Mouse (Mus musculus) liver, embryonic 12.5 days (tissue): Measurements from ENCODE around the gene Msantd2. TPM values are rescaled to one million over a fixed set of nuclear protein-coding genes. Genes with fewer than 3 reads are reported as not detected.

Source experiments
- ATAC-seq: fragments of 200-750 bp; cut with Nextera tagmentation; 2 replicates; pipeline ENCODE4 v1.8.0; 2017; ENCODE audit warnings: moderate number of reproducible peaks, mild to moderate bottlenecking, moderate library complexity
- H3K27ac ChIP-seq: fragments of 300-500 bp; sonication (generic); 2 replicates; pipeline ENCODE4 v1.5.1; 2016; ENCODE audit warnings: mild to moderate bottlenecking
- H3K27me3 ChIP-seq: fragments of 300-500 bp; sonication (generic); replicated peaks from 2 replicates; pipeline ENCODE4 v1.6.1; 2016; ENCODE audit warnings: mild to moderate bottlenecking, moderate library complexity
- H3K36me3 ChIP-seq: fragments of 300-500 bp; sonication (generic); 2 replicates; pipeline ENCODE4 v1.6.1; 2016; ENCODE audit warnings: mild to moderate bottlenecking, moderate library complexity
- H3K4me1 ChIP-seq: fragments of 300-500 bp; sonication (generic); 2 replicates; pipeline ENCODE4 v1.6.1; 2016
- H3K4me2 ChIP-seq: fragments of 300-500 bp; sonication (generic); 2 replicates; pipeline ENCODE4 v1.6.1; 2016; ENCODE audit warnings: mild to moderate bottlenecking, moderate library complexity
- H3K4me3 ChIP-seq: fragments of 300-500 bp; sonication (generic); 2 replicates; pipeline ENCODE4 v1.5.1; 2016; ENCODE audit warnings: mild to moderate bottlenecking, moderate library complexity
- H3K9ac ChIP-seq: fragments of 300-500 bp; sonication (generic); 2 replicates; pipeline ENCODE4 v1.6.1; 2016; ENCODE audit warnings: mild to moderate bottlenecking, moderate library complexity
- H3K9me3 ChIP-seq: fragments of 300-500 bp; sonication (generic); replicated peaks from 2 replicates; pipeline ENCODE4 v1.6.1; 2016; ENCODE audit warnings: mild to moderate bottlenecking, moderate library complexity
- WGBS: fragments of 180-500 bp; shearing (Covaris S2); methylation state at CpG from one replicate; pipeline ENCODE4 v1.1.7; 2016; ENCODE audit not compliant: insufficient replicate concordance; 5-methylcytosine and 5-hydroxymethylcytosine counted together
- polyA plus RNA-seq: library from polyadenylated mRNA; unstranded; fragments of >200 nt; fragmentation: Nextera tagmentation; extraction: Ambion mirVana; gene quantifications from 2 replicates; pipeline ENCODE4 v1.2.1, GENCODE M21; 2016

Msantd2 gene
- polyA plus RNA-seq, 1 experiment from 2014 or later, result 11.8 TPM

- H3K27ac ChIP-seq, result no peak overlapping the region
- H3K4me2 ChIP-seq, result no peak overlapping the region
- H3K4me3 ChIP-seq, result no peak overlapping the region
- H3K36me3 ChIP-seq, result no peaks in the 10 kb centered on the region
- peaks cover 9% of the 10 kb centered on the region for H3K4me1 ChIP-seq
- no peaks in the 10 kb centered on the region for H3K9me3 ChIP-seq
- ATAC-seq, result no peak
- 13% methylated on average over 7 of the region's 7 CpGs for WGBS
- H3K9ac ChIP-seq, result no peak overlapping the region
- H3K27me3 ChIP-seq, result peaks cover 64% of the 10 kb centered on the region
Observed at GRCm38 (mm10) chr9:37462764-37463163, 26.4 kb upstream of the Msantd2 start.

DNA sequence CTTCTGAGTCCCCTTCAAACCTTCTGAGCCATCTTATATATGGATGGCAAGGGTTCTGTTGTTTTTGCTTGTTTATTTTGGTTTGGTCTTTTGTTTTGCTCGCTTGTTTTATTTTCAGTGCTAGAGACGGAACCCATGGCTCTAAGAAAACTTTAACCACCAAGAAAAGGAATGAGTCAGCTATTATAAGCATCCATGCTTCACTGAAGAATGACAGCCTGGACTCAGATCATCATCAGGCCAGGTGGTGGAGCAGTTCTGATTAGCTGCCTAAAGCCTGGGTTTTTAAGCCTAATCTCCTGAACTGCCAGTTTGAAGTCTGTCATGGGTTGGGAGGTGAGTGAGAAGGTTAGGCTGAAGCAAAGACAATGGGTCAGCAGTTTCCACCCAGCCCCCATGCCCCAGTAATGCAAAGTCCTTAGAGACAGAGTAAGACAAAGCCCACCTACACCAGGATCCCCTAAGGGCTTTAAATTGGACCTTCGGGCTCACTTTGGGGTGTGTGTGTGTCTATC, 15.5 kb upstream of the Msantd2 start:
- Histone ChIP-seq H3K4me3 (no peak overlapping the region), H3K36me3 (no peaks in the 10 kb centered on the region), H3K9ac (no peak overlapping the region), H3K4me1 (no peaks in the 10 kb centered on the region), H3K27ac (no peak overlapping the region), H3K4me2 (no peak overlapping the region), H3K27me3 (0 out of 2 replicates have a peak, but pooled peaks cover 3% of the 10 kb centered on the region), H3K9me3 (no peaks in the 10 kb centered on the region)
- 56% methylated on average over 3 of the region's 3 CpGs for WGBS
- ATAC-seq, result no peak

GRCm38 (mm10) chr9:37474923-37475322, 14.2 kb upstream of the Msantd2 start:
- WGBS, result 67% methylated on average over 7 of the region's 7 CpGs
- no peak overlapping the region for H3K4me3 ChIP-seq
- no peaks in the 10 kb centered on the region for H3K4me1 ChIP-seq
- H3K27ac ChIP-seq, result no peak overlapping the region
- H3K36me3 ChIP-seq, result no peaks in the 10 kb centered on the region
- H3K27me3 ChIP-seq, result no peaks in the 10 kb centered on the region
- no peaks in the 10 kb centered on the region for H3K9me3 ChIP-seq
- H3K9ac ChIP-seq, result no peak overlapping the region
- H3K4me2 ChIP-seq, result no peak overlapping the region
- ATAC-seq, result no peak

DNA sequence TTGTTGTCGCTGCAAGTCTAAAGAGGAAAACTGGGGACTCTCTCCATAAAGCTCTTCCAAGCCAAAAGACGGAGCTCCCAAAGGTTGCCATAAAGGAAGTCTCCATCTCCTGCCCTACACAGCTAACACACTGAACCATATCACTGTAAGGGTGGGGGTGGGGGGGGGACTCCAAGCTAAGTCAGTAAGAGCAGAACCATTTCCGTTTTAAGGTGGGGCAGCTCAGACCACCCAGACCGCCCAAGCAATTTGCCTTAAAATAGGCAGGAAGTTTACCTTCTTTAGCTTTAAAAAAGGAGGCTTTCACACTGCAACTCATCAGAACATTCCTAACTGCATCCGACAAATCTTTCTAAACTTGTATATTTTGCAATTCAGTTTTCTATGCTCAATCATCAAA, 4.0 kb upstream of the Msantd2 start:
- H3K4me2 ChIP-seq, result no peak overlapping the region
- no peak overlapping the region for H3K9ac ChIP-seq
- no peaks in the 10 kb centered on the region for H3K27me3 ChIP-seq
- H3K27ac ChIP-seq, result no peak overlapping the region
- no peak for ATAC-seq
- 60% methylated on average over 5 of the region's 5 CpGs for WGBS
- no peak overlapping the region for H3K4me3 ChIP-seq
- H3K4me1 ChIP-seq, result peaks cover 17% of the 10 kb centered on the region
- H3K36me3 ChIP-seq, result no peaks in the 10 kb centered on the region
- H3K9me3 ChIP-seq, result no peaks in the 10 kb centered on the region

- ATAC-seq, result no peak
- H3K27me3 ChIP-seq, result no peaks in the 10 kb centered on the region
- H3K27ac ChIP-seq, result peak overlapping the region; percentile 91
- peak overlapping the region; percentile 98 for H3K4me2 ChIP-seq
- no peaks in the 10 kb centered on the region for H3K9me3 ChIP-seq
- H3K36me3 ChIP-seq, result peaks cover 2% of the 10 kb centered on the region; the same call in 1 of the 2 replicates
- H3K4me3 ChIP-seq, result peak overlapping the region; percentile 100
- WGBS, result 57% methylated on average over 4 of the region's 4 CpGs
- peaks cover 24% of the 10 kb centered on the region for H3K4me1 ChIP-seq
- peak overlapping the region; percentile 93 for H3K9ac ChIP-seq
Observed at GRCm38 (mm10) chr9:37488041-37488440, 1.1 kb upstream of the Msantd2 start.

- ATAC-seq, result peak; percentile 65
- H3K9ac ChIP-seq, result peak overlapping the region; percentile 93
- H3K4me1 ChIP-seq, result peaks cover 24% of the 10 kb centered on the region
- H3K4me3 ChIP-seq, result peak overlapping the region; percentile 100
- H3K27me3 ChIP-seq, result no peaks in the 10 kb centered on the region
- peak overlapping the region; percentile 98 for H3K4me2 ChIP-seq
- peaks cover 2% of the 10 kb centered on the region; the same call in 1 of the 2 replicates for H3K36me3 ChIP-seq
- peak overlapping the region; percentile 91 for H3K27ac ChIP-seq
- no peaks in the 10 kb centered on the region for H3K9me3 ChIP-seq
- WGBS, result under 1% methylated on average over 71 of the region's 75 CpGs
Observed at GRCm38 (mm10) chr9:37489446-37490120, 464 bp downstream of the Msantd2 start.

- Histone ChIP-seq H3K4me3 (no peak overlapping the region), H3K4me1 (peaks cover 1% of the 10 kb centered on the region), H3K27me3 (no peaks in the 10 kb centered on the region), H3K36me3 (peaks cover 6% of the 10 kb centered on the region; the same call in 1 of the 2 replicates), H3K9me3 (no peaks in the 10 kb centered on the region), H3K9ac (no peak overlapping the region), H3K27ac (no peak overlapping the region), H3K4me2 (no peak overlapping the region)
- 75% methylated on average over 3 of the region's 3 CpGs for WGBS
- no peak for ATAC-seq
Observed at GRCm38 (mm10) chr9:37495761-37496160, 6.6 kb downstream of the Msantd2 start.

GRCm38 (mm10) chr9:37496325-37496724, 7.2 kb downstream of the Msantd2 start:
- H3K36me3 ChIP-seq, result peaks cover 6% of the 10 kb centered on the region; the same call in 1 of the 2 replicates

DNA sequence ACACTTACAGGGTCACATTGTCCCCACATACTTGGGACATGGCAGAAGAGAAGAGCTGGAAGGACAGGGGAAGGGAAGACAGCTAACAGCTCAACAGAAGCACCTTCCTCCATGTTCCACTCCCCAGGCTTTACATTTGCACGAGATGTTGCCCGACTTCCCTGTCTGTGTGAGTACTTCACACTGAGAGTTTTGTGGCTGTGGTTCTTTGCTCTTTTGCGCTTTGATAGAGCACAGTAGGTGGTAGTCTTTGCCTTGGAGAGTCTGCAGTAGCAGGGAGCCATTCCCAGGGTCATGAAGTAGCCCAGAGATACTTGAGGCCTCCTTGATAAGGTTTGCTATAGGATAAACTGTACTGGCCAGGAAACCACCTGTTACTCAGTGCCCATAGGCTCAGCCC, 11.1 kb downstream of the Msantd2 start:
- no peak for ATAC-seq
- Histone ChIP-seq H3K4me1 (no peaks in the 10 kb centered on the region), H3K4me3 (no peak overlapping the region), H3K4me2 (no peak overlapping the region), H3K27ac (no peak overlapping the region), H3K27me3 (no peaks in the 10 kb centered on the region), H3K9ac (no peak overlapping the region), H3K9me3 (no peaks in the 10 kb centered on the region), H3K36me3 (peaks cover 4% of the 10 kb centered on the region; the same call in 1 of the 2 replicates)
- 55% methylated on average over 3 of the region's 3 CpGs for WGBS

More at GRCm38 (mm10) chr9:37496325-37496724, 7.2 kb downstream of the Msantd2 start:
- H3K27ac ChIP-seq, result no peak overlapping the region
- no peaks in the 10 kb centered on the region for H3K27me3 ChIP-seq
- H3K4me2 ChIP-seq, result no peak overlapping the region
- H3K9ac ChIP-seq, result no peak overlapping the region
- no peak overlapping the region for H3K4me3 ChIP-seq
- no peaks in the 10 kb centered on the region for H3K4me1 ChIP-seq
- ATAC-seq, result no peak
- no peaks in the 10 kb centered on the region for H3K9me3 ChIP-seq

- WGBS, result 85% methylated on average over 1 of the region's 1 CpGs
- H3K36me3 ChIP-seq, result no peaks in the 10 kb centered on the region; the same call in 1 of the 2 replicates
- no peak overlapping the region for H3K9ac ChIP-seq
- H3K27me3 ChIP-seq, result no peaks in the 10 kb centered on the region
- H3K4me3 ChIP-seq, result no peak overlapping the region
- ATAC-seq, result no peak
- H3K4me2 ChIP-seq, result no peak overlapping the region
- H3K4me1 ChIP-seq, result no peaks in the 10 kb centered on the region
- no peak overlapping the region for H3K27ac ChIP-seq
- no peaks in the 10 kb centered on the region for H3K9me3 ChIP-seq
Observed at GRCm38 (mm10) chr9:37501170-37501569, 12.1 kb downstream of the Msantd2 start.

DNA sequence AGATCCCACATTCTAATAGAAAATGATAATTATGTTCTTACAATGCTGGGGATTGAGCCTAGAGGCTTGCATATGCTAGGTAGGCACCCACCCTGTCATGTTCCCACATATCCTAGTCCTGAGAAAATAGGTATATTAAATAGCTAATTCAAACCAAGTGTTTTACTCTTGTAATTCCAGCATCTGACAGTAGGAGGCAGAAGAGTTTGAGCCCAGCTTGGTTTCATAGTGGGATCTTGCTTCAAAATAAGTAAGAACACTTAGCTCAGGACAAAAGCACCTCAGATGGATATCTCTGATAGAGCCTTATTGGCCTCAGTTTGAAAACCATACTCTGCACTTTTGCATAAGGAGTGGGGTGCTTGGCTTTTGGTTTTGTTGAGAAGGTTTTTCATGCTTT, 15.2 kb downstream of the Msantd2 start:
- H3K27ac ChIP-seq, result no peak overlapping the region
- no peaks in the 10 kb centered on the region; the same call in 1 of the 2 replicates for H3K36me3 ChIP-seq
- no peaks in the 10 kb centered on the region for H3K27me3 ChIP-seq
- H3K4me1 ChIP-seq, result no peaks in the 10 kb centered on the region
- no peak overlapping the region for H3K4me3 ChIP-seq
- no peaks in the 10 kb centered on the region for H3K9me3 ChIP-seq
- H3K9ac ChIP-seq, result no peak overlapping the region
- ATAC-seq, result no peak
- H3K4me2 ChIP-seq, result no peak overlapping the region

GRCm38 (mm10) chr9:37506023-37506422, 16.9 kb downstream of the Msantd2 start:
- Histone ChIP-seq H3K4me2 (no peak overlapping the region), H3K9me3 (no peaks in the 10 kb centered on the region), H3K9ac (no peak overlapping the region), H3K27ac (no peak overlapping the region), H3K27me3 (no peaks in the 10 kb centered on the region), H3K4me1 (no peaks in the 10 kb centered on the region), H3K4me3 (no peak overlapping the region), H3K36me3 (no peaks in the 10 kb centered on the region)
- WGBS, result 80% methylated on average over 1 of the region's 1 CpGs
- no peak for ATAC-seq

DNA sequence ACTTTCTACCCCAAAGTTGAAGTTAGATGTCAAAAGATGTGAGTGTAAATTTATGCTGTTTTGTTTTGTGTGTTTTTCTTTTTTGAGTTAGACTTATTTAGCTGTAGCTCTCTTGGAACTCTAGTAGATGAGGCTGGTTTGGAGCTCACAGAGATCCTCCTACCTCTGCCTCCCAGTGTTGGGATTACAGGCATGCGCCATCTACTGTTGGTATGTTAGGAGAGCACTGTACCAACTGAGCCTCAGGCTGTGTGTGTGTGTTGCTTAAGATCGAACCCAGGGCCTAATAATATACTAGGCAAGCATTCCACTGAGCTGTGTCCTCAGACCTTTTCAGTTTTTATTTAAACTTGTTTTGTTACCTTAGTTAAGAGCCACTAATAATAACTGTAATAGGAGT, 23.0 kb downstream of the Msantd2 start:
- no peak for ATAC-seq
- Histone ChIP-seq H3K27me3 (no peaks in the 10 kb centered on the region), H3K4me3 (no peak overlapping the region), H3K36me3 (no peaks in the 10 kb centered on the region), H3K9me3 (no peaks in the 10 kb centered on the region), H3K9ac (no peak overlapping the region), H3K4me1 (peaks cover 14% of the 10 kb centered on the region), H3K4me2 (no peak overlapping the region), H3K27ac (no peak overlapping the region)
- 61% methylated on average over 2 of the region's 2 CpGs for WGBS
